Mouse (Mus musculus) adrenal gland, postnatal 4 days (tissue): Measurements from ENCODE around the gene Hesx1. TPM values are rescaled to one million over a fixed set of nuclear protein-coding genes. Genes with fewer than 3 reads are reported as not detected.

ENCODE experiments used
- DNase-seq, 2 experiments: peaks; one replicate each; pipeline ENCODE4 v3.0.0; 2021 to 2022; ENCODE audit warnings: low spot score in 2 of 2, mixed read lengths in 2 of 2
- total RNA-seq, 2 experiments: library from RNA; stranded (reverse); gene quantifications; 2 replicates each; pipeline ENCODE4 v1.2.3; 2021

Hesx1 gene
- total RNA-seq, 2 experiments from 2014 or later = 0.42 to 0.73 TPM

DNA sequence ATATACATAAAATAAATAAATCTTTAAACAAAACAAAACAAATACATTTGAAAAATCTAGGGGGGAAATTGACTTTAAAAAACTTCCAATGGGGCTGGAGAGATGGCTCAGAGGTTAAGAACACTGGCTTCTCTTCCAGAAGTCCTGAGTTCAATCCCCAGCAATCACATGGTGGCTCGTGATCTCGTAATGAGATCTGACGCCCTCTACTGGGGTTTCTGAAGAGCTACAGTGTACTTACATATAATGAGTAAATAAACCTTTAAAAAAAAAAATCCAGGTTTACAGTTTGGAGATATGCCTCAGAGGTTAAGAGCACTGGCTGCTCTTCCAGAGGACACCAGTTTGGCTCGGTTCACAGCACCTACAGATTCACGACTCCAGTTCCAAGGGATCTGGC is 17.3 kb downstream of the Hesx1 start:
- DNase-seq = no peak

DNA sequence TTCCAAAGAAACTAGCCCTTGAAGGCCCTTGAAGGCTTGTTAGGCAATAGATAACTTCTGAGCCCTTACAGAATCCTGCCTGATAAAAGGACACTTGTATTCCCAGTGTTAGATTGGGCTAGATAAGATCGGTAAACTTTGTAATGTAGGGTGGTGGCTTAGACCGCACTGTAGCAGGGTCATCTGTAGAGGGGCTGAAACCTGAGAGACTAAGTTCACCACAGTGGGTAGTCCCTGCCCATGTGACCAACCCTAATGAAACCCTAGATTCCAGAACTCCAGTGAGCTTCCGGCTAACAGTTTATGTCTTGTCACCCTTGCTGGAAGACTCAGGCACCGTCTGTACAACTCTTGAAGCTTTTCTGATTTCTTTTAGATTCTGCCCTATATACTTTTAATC is 19.4 kb downstream of the Hesx1 start:
- no peak for DNase-seq

DNA sequence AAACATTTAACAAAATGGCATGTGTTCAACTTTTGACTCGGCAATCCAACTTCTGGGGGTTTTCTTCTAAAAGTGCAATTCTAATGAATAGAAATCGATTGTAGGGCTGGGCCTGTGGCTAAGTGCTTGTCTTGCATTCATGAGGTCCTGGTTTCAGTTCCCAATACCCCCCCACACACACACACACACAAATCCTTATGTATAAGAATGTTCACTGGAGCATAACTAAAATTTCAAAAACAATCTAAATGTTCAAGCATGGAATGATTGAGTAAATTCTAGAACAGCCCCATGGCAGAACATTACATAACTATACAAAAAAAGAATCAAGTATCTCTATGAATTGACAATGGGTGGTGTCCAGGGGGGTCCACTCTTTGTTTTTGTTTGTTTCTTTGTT is 23.7 kb downstream of the Hesx1 start:
- DNase-seq = no peak

DNA sequence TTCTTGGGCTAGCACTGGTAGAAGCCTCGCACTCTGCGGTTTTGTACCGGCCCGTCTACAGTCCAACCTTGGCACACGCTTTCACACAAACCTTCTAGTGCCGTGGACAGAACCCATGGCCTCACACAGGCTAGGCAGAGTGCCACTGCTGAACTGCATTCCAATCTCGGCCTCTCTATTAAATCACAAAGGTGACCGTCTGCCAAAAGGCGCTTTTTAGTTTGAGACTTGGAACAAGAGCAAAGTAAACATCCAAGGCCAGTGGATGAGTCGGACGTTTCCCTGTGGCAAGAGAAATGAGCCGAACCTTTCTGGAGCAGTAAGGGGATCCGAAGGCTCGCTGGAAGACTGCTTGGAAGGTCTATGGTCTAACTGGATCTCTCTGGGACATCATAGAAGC is 25.6 kb downstream of the Hesx1 start:
- peak in 1 of 2 experiments; percentile 35 for DNase-seq

DNA sequence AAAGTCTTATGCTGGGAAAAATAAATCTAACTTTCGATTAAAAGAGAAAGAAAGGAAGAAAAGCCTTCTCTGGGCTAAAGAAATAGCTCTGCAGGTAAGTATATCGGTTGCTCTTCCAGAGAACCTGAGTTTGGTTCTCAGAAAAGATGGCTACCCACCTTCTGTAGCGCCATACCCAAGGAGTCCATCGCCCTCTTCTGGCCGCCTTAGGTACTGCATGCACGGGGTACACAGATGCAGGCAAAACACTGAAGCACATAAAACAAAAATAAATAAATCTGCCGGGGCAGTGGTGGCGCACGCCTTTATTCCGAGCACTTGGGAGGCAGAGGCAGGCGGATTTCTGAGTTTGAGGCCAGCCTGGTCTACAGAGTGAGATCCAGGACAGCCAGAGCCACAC is 28.7 kb downstream of the Hesx1 start:
- DNase-seq = peak; percentile 51

DNA sequence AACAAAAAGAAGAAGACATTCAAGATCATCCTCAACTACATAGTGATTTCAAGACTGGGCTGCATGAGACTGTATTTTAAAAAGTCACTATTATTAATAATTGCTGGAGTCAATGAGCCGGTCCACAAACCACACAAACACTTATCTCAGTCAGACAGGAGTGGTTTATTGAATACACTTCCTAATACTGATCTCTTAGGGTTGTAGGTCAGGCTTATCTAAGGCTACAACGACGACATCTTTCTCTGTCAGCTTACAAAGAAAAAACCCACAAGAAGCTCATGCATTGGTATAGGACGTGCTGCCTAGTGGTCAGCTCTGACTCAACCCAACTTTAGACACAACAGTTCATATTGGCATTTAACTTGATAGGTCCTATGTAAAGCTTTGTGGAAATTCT is 30.4 kb downstream of the Hesx1 start:
- DNase-seq = no peak

DNA sequence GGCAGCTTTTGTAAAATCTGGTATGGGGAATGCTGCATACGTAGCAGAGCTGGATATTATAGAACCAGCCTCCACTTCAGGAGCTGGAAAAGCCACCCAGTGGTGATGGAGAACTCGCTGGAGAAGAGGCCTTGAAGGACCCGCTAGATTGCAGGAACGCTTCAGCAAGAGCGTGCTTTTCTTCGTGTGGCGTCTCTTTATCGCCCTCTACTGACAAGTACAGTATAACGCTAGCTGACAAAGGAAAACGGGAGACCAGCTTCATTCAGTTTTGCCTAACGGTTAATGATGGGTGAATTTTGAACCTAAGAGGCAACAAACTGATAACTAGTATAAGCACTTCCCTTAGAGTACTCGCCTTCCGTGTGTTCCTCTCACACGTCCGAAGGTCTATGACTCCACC is 35.6 kb downstream of the Hesx1 start:
- DNase-seq = no peak

DNA sequence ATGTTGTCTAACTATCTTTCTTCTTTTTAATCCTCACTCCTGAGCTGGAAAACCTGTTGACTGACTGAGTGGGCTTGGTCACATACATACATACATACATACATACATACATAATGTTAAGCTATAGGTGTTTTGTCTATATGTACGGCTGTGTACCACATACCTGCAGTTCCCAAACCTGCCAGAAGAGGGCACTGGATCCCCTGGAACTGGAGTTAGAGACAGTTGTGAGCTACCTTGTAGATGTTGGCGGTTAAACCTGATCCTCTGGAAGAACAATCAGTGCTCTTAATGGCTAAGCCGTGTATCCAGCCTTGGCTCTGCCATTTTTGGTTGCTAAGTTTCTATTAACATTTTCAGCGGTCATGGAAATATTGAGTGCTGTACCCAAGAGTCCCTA is 36.9 kb downstream of the Hesx1 start:
- peak; percentile 32 to 62 for DNase-seq

DNA sequence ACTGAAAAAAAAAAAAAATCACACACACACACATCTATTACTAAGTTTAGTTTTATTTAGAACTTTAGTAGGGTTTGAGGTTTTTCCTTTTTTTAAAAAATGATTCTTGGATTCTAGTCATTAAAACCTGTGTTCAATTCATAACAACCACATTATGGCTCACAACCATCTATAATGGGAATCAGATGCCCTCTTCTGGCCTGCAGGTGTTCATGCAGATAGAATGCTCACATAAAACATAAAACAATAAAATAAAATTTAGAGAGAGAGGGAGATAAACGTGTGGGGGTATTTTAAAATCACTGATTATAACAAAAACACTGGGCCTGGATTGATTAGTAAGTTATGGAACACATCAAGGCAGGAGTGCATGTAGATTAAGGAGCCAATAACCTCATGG is 43.3 kb downstream of the Hesx1 start:
- no peak for DNase-seq

DNA sequence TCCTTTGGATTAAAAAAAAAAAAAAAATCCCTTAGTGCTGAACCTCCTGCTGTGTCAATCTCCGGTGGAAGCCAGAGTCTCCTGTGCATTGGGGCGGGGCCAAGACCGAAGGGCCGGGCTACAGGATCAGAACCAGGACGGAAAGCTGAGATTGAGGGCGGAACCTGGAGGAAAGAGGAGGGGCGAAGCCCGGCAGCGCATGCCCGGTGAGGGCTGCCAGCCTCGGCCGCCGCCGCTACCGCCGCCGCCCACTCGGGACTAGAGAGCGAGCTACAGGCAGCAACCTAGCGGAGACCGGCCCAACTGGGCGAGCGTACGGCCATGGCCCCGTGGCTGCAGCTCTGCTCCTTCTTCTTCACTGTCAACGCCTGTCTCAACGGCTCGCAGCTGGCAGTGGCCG is 44.6 kb downstream of the Hesx1 start, which contains the start of gene Il17rd:
Gene Il17rd (plus strand): TSS at position 159 of the 400 bp plus-strand sequence.
- peak; percentile 74 to 77 for DNase-seq

DNA sequence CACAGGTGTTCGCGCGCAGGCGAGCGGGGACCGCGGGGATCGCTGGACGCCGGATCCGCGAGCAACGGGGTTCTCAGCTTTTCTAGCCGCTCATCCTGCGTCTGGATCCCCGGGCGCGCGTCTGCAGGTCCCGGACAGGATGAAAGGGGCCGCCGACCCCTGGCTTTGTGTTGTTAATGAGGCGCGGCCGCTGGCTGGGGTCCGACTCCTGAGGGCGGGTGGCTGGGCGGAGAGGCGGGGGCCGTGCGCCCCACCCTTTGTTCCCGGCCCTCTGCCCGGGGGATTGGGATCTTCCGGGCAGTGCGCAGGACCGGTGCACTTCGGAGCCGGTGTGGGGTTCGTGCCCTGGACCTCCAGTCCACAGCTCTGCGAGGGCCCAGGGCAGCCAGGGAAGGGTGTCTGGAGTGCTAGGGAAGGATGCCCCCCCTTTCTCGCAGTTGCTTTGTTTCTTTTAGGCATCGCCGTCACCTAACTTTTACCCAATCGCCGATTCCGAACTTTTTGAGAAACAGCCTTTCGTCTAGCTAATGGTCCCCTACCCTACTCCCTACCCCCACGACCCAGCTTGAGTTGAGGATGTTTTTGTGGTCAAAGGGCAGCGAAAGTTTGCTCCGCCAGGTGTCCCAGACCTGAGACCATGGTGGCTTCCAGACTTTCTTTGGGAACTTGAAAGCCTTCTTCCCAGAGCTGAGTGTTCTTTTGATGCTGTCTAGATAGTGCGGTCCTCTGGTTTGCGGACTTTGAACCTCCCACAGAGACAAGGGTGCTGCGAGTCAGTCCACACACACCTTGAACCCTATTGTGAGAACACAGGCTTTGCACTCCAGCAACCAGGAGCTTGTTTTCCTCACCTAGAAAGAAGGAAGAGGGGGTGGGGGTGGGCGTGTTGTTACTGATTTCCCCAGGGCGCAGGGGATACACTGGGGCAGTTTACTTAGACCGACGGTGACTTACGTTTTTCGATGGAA is 45.3 kb downstream of the Hesx1 start:
- DNase-seq = no peak

DNA sequence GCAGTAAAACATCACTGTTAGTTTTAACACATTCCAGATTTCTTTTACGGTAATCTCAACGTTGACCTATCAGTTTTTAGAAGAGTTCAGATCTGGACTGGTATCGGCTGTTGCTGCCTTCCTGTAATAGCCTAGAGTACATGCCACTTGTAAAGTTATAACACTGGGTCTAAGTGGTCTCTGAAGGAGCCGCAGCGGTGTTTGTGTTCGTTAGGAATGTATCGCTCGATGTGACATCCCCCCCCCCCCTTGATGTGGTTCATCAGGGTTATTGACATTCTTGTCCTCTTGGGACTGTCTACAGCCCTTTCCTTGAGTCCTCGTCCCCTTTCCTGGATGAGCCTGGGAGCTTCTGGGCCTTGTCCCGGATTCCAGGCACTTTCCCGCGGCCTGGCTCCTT is 46.2 kb downstream of the Hesx1 start:
- DNase-seq = no peak

DNA sequence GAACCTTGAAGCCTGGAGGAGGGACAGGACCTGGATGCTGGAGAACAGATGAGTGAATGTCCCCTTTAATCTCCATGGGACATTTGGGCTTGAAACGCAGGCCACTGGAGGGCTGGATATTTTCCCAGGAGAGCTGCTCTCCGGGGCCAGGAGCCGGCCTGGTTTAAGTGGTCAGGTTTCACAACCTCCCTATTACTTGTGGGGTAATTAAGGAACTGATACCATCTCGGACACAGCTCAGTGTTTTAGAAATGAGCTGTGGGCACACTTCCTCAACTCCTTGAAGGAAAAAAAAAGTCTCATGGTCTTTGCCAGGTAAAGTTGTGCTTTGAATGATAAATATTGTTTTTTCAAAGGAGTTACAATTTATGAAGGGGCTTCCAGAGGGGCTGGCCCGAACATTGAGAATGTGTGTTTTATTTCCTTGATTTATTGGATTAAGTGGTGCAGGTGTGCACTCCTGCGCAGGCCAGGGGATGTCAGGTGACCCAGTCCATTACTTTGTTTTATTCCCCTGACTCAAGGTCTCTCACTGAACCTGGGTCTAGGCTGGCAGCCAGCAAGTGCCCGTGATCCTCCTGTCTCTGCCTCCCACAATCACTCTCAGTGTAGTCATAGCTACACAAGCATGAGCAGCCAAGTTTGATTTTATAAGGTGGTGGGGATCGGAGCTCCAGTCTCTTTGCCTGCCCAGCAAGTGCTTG is 48.2 kb downstream of the Hesx1 start:
- no peak for DNase-seq

DNA sequence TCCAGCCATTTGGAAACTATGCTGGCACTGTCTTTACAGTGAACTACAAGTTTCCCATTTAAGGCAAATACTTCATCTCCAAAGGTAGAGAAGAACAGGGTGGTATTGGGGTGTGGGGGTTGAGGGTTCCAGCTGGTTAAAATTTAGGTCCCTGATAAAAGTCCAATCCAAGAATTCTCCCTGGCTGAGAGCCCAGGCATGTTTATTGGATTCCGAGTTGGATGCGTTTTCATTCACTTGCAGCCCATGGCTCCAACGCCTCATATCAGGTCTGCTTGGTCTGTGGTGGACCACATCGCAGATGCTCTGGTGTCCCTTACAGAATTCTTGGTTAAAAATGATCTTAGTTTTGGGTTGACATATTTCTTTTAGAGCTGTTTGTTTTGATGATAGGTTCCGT is 49.2 kb downstream of the Hesx1 start:
- DNase-seq = no peak

DNA sequence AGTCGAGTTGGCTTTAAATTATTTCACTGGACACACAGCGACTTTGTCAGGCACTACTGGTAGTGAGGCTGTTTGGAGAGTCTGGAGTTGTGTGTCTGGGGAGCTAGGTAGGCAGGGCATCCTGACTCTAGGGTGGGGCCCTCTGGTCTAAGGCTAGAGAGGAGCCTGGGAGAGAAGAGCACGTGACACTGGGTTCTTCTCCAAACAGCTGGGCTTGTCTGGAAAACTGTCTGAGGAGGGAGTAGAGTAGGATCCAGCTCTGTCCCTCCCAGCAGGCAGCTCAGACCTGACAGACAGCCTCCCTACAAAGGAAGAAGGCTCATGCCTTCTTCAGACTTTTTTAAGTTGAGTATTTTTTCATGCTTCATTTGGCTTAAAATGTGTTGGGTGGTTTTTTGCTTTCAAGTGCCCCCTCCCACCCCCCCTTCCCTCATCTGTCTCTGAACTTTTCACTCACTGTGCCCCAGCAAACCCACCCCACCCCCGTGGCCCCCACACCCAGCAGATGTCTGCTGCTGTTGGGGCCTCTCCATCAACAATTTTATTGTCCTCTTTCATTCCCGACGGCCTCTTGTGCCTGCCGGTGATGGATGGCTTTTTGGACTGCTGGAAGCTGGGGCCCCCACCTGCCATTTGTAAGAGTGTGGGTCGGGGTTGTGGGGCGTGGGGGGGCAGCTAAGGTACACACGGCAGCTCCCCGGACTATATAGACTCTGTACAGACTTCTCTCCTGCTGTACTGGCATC is 50.2 kb downstream of the Hesx1 start:
- DNase-seq = no peak

DNA sequence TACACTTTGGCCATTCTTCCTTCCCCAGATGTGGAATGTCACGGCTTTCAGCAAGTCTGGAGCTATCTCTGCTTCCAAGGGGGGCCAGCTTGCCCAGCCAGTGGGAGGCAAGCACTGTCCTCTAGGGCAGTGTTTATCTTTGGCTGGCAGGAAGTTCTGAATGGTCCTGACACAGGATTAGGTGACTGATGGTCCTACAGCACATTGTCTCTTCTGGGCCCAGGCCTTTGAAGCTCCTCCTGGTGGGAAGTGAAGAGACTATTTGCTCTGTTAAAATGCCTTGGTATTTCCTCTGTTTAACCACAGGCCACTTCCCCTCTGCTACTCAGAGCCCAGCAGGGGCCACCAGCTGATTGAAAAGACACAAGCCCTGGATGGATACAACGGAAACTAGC is 50.7 kb downstream of the Hesx1 start:
- DNase-seq = no peak

DNA sequence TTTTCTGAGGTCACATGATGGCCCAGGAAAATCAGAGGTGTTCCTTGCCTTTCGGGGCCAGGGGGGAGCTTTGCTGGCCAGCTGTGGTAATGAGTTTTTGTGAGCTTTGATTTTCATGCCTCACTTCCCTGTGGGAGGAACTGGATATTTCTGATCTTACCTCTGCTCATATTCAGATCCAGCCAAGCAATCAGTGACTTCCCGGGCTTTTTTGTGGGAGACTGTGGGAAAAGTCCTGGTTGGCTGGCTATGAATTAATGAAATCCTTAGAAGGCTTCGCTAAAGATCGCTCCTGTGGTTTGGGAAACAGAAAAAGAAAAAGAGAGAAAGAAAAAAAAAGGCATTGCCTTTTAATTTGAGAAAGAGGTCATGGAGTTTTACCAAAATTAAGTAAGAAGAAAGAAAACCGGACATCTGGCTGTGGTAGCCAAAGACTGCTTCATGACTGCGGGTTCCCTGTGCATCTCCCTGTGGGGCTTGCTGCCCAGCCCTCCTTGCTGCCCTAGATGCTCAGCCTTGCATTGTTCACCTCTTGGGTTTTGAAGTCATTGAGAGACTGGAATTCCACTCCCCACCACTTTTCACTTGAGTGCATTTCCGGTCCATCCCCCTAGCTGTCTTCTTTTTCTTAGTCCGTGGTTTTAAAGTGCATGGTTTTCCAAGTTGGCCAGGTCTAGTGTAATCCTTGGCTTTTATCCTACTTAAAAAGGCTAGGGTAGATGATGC is 54.2 kb downstream of the Hesx1 start:
- no peak for DNase-seq

DNA sequence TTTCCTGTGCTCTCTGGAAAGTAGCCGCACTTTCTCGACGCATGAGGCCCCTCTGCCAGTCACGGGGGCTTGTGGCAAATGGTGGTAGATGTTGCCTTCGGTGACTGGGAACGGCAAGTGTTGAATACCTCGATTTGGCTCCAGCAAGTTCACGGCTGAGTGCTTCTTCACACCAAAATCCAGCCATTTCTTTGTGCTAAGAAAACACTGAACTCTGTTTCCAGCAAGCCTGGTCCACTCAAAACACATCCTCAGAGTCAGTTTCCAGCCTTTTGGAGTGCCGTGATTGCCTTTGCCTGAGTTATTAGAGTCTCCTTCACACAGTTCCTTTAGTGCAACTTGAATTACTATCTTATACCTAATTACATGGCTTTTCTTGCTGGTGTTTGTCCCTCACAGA is 55.8 kb downstream of the Hesx1 start:
- no peak for DNase-seq

DNA sequence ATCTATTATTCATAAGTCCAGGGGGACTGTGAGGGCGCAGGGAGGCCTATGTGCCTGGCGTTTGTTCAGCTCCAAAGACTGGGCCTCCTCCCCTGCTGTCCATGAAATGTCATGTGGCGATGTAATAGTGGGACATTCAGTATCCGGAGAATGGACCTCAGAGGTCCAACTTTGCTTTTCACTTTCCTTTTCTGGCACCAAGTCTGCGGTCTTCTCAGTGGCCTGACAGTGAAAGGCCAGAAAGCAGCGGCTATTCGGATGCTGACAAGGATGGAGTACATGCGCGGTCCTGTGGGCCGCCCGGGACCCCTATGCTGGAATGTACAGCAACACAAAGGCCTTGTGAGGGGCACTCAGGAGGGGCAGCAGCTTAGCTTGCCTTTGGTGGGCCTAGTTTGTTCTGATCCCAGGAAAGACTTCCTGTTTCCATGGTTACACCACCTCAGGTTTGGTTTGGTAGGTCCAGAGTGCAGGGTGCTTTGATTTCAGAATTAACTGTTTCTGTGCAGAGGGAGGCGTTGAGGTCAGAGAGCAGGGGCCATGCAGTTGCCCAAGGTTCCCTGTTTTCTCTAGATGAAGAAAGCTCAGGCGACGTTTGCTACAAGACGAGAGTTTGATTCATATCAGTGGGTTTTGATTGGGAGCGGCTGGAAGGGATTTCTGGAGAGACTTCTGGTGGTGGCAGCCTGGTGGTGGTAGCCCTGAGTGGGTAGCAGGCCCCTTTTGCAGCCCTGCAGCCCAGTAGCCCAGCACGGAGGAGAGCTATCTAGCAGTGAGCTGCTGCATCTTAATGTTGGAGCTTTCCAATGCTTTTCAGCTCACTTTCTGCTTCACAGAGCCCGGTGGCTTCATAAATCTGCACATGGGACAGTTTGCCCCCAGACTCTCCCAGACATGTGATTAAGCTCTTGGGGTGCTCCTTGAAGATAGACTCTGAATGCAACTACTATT is 56.6 kb downstream of the Hesx1 start:
- no peak for DNase-seq

DNA sequence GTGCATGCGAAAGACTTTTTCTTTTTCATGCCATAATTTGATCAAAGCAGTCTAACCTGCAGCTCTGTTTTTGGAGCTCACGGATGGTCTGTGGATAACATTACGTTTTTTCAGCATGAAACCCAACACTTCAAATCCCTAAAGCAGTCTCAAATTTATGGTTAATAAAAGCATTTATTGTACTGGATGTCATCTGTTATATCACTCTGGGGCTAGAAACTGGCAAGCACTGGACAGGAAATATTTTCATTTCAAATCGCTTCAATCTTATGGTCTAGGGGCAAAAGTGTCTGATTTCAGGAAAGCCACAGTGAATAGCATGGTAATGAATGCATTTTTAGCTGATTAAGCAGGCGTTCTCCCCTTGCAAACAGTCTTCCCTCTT is 57.3 kb downstream of the Hesx1 start:
- DNase-seq = no peak
